Mouse (Mus musculus) heart, adult 8-10 months (tissue): ENCODE measurements at regions not wholly inside any gene's neighbourhood (a gene's known extent, or its start where the extent isn't known, plus 50 kb on each side); places are given as distances from the start of the nearest gene placed in this dataset.

Experiments
- DNase-seq: peaks from one replicate; pipeline ENCODE4 v3.0.0; 2022; ENCODE audit warnings: low spot score

GRCm38 (mm10) chr12:10571643-10572377 lies 181.2 kb downstream of the Rdh14 start:
- DNase-seq = no peak

GRCm38 (mm10) chr12:10572378-10572650 lies 181.7 kb downstream of the Rdh14 start:
- no peak for DNase-seq

GRCm38 (mm10) chr12:10573381-10573780 lies 182.8 kb downstream of the Rdh14 start:
- no peak for DNase-seq

GRCm38 (mm10) chr12:10582840-10583614 lies 192.5 kb downstream of the Rdh14 start:
- DNase-seq = no peak

GRCm38 (mm10) chr12:10584026-10584425 lies 193.5 kb downstream of the Rdh14 start:
- no peak for DNase-seq

GRCm38 (mm10) chr12:10589537-10589936 lies 199.0 kb downstream of the Rdh14 start:
- peak; percentile 52 for DNase-seq

- peak; percentile 19 for DNase-seq
Measured at GRCm38 (mm10) chr12:10597976-10598746, 207.6 kb downstream of the Rdh14 start.

GRCm38 (mm10) chr12:10600111-10600510 lies 209.5 kb downstream of the Rdh14 start:
- DNase-seq = no peak

GRCm38 (mm10) chr12:10618319-10618718 lies 227.7 kb downstream of the Rdh14 start:
- DNase-seq = no peak

GRCm38 (mm10) chr12:10620541-10620940 lies 230.0 kb downstream of the Rdh14 start:
- DNase-seq = no peak

GRCm38 (mm10) chr12:10638591-10638990 lies 248.0 kb downstream of the Rdh14 start:
- DNase-seq = no peak

- no peak for DNase-seq
Measured at GRCm38 (mm10) chr12:10654466-10655184, 264.1 kb downstream of the Rdh14 start.

- no peak for DNase-seq
Measured at GRCm38 (mm10) chr12:10655185-10655544, 264.6 kb downstream of the Rdh14 start.

- DNase-seq = no peak
Measured at GRCm38 (mm10) chr12:10658826-10659225, 268.3 kb downstream of the Rdh14 start.

- no peak for DNase-seq
Measured at GRCm38 (mm10) chr12:10686747-10687146, 296.2 kb downstream of the Rdh14 start.
